Mouse (Mus musculus) kidney, embryonic 16.5 days (tissue): ENCODE data around the gene Slc37a3. TPM values are rescaled to one million over a fixed set of nuclear protein-coding genes. Genes with fewer than 3 reads are reported as not detected.
"Not testable (repeated sequence)": the region's sequence is repeated elsewhere in the genome, so short reads cannot be mapped to it uniquely, and the experiment has no call there.

ENCODE experiments used
- ATAC-seq: fragments of 200-750 bp; cut with Nextera tagmentation; 2 replicates; pipeline ENCODE4 v1.8.0; 2017; ENCODE audit warnings: moderate TSS enrichment; ENCODE audit not compliant: low FRiP score, low TSS enrichment
- H3K27ac ChIP-seq: fragments of 300-500 bp; sonication (generic); 2 replicates; pipeline ENCODE4 v1.5.1; 2014; ENCODE audit warnings: low read length
- H3K27me3 ChIP-seq: fragments of 300-500 bp; sonication (generic); 2 replicates; pipeline ENCODE4 v1.6.1; 2014; ENCODE audit warnings: low read length, control low read depth, mixed read lengths; ENCODE audit not compliant: insufficient read depth
- H3K36me3 ChIP-seq: fragments of 300-500 bp; sonication (generic); 2 replicates; pipeline ENCODE4 v1.6.1; 2014; ENCODE audit warnings: low read length, control low read depth, mixed read lengths; ENCODE audit not compliant: insufficient read depth
- H3K4me1 ChIP-seq: fragments of 300-500 bp; sonication (generic); 2 replicates; pipeline ENCODE4 v1.6.1; 2014; ENCODE audit warnings: low read length, control low read depth, mixed read lengths; ENCODE audit not compliant: insufficient read depth
- H3K4me2 ChIP-seq: fragments of 300-500 bp; sonication (generic); replicated peaks from 2 replicates; pipeline ENCODE4 v1.6.1; 2014; ENCODE audit warnings: low read depth, low read length
- H3K4me3 ChIP-seq: fragments of 300-500 bp; sonication (generic); 2 replicates; pipeline ENCODE4 v1.5.1; 2014; ENCODE audit warnings: mild to moderate bottlenecking, low read length
- H3K9ac ChIP-seq: fragments of 300-500 bp; sonication (generic); replicated peaks from 2 replicates; pipeline ENCODE4 v1.6.1; 2014; ENCODE audit warnings: low read length
- H3K9me3 ChIP-seq: fragments of 300-500 bp; sonication (generic); 2 replicates; pipeline ENCODE4 v1.6.1; 2016; ENCODE audit warnings: low read length, control low read depth
- WGBS: fragments of 180-500 bp; shearing (Covaris S2); extraction: QIAGEN DNeasy Blood & Tissue Kit; methylation state at CpG from one replicate; pipeline ENCODE4 v1.1.7; 2014; 5-methylcytosine and 5-hydroxymethylcytosine counted together
- polyA plus RNA-seq: library from polyadenylated mRNA; unstranded; fragments of >200 nt; fragmentation: Nextera tagmentation; extraction: Ambion mirVana; gene quantifications from 2 replicates; pipeline ENCODE4 v1.2.1, GENCODE M21; 2015

Slc37a3 gene
- polyA plus RNA-seq, 1 experiment from 2014 or later: 57.7 TPM

GRCm38 (mm10) chr6:39381125-39381880, 3.8 kb upstream of the Slc37a3 start, which contains the start of gene Rab19:
Rab19 (plus strand) TSS chr6:39381175.
- no peaks in the 10 kb centered on the region for H3K36me3 ChIP-seq
- H3K4me3 ChIP-seq: peak within 1 kb of the TSS; percentile 54
- H3K9me3 ChIP-seq: no peaks in the 10 kb centered on the region
- WGBS: 4% methylated on average over 20 of the region's 20 CpGs
- ATAC-seq: no peak
- H3K9ac ChIP-seq: peak within 1 kb of the TSS; percentile 71
- peak within 1 kb of the TSS; percentile 43; the same call in 1 of the 2 replicates for H3K27ac ChIP-seq
- peak within 1 kb of the TSS; percentile 87 for H3K4me2 ChIP-seq
- H3K27me3 ChIP-seq: no peaks in the 10 kb centered on the region
- peaks cover 7% of the 10 kb centered on the region; the same call in 1 of the 2 replicates for H3K4me1 ChIP-seq

- 90% methylated on average over 3 of the region's 3 CpGs for WGBS
- H3K4me2 ChIP-seq: no peak overlapping the region
- ATAC-seq: no peak
Measured at GRCm38 (mm10) chr6:39380276-39380675, 2.8 kb upstream of the Slc37a3 start.

GRCm38 (mm10) chr6:39379749-39380148, 2.3 kb upstream of the Slc37a3 start:
- no peaks in the 10 kb centered on the region for H3K27me3 ChIP-seq
- WGBS: 68% methylated on average over 8 of the region's 8 CpGs
- H3K9me3 ChIP-seq: no peaks in the 10 kb centered on the region
- no peak overlapping the region for H3K27ac ChIP-seq
- H3K4me1 ChIP-seq: peaks cover 15% of the 10 kb centered on the region; the same call in 1 of the 2 replicates
- H3K4me3 ChIP-seq: no peak overlapping the region
- ATAC-seq: no peak
- H3K4me2 ChIP-seq: no peak overlapping the region
- no peak overlapping the region for H3K9ac ChIP-seq
- H3K36me3 ChIP-seq: 0 out of 2 replicates have a peak, but pooled peaks cover 1% of the 10 kb centered on the region

More at GRCm38 (mm10) chr6:39380276-39380675, 2.8 kb upstream of the Slc37a3 start:
- H3K36me3 ChIP-seq: no peaks in the 10 kb centered on the region
- no peak overlapping the region for H3K27ac ChIP-seq
- no peaks in the 10 kb centered on the region for H3K27me3 ChIP-seq
- H3K9ac ChIP-seq: no peak overlapping the region
- peaks cover 15% of the 10 kb centered on the region; the same call in 1 of the 2 replicates for H3K4me1 ChIP-seq
- no peak overlapping the region for H3K4me3 ChIP-seq
- H3K9me3 ChIP-seq: no peaks in the 10 kb centered on the region

- 64% methylated on average over 4 of the region's 4 CpGs for WGBS
- no peak overlapping the region for H3K9ac ChIP-seq
- no peaks in the 10 kb centered on the region for H3K27me3 ChIP-seq
- peaks cover 5% of the 10 kb centered on the region for H3K36me3 ChIP-seq
- H3K9me3 ChIP-seq: 0 out of 2 replicates have a peak, but pooled peaks cover 2% of the 10 kb centered on the region
- ATAC-seq: no peak
- no peak overlapping the region for H3K4me2 ChIP-seq
- peaks cover 15% of the 10 kb centered on the region; the same call in 1 of the 2 replicates for H3K4me1 ChIP-seq
- H3K27ac ChIP-seq: no peak overlapping the region
- H3K4me3 ChIP-seq: no peak overlapping the region
Measured at GRCm38 (mm10) chr6:39379224-39379623, 1.7 kb upstream of the Slc37a3 start.

- H3K4me2 ChIP-seq, H3K27me3 ChIP-seq, H3K9ac ChIP-seq, H3K36me3 ChIP-seq, ATAC-seq, H3K4me3 ChIP-seq, H3K9me3 ChIP-seq, H3K27ac ChIP-seq: not testable (repeated sequence)
- H3K4me1 ChIP-seq: peaks cover 19% of the 10 kb centered on the region; the same call in 1 of the 2 replicates
- 74% methylated on average over 11 of the region's 13 CpGs for WGBS
Measured at GRCm38 (mm10) chr6:39378161-39378835, 823 bp upstream of the Slc37a3 start.

- H3K27me3 ChIP-seq: no peaks in the 10 kb centered on the region
- no peak overlapping the region for H3K27ac ChIP-seq
- peak overlapping the region; percentile 73 for H3K4me2 ChIP-seq
- H3K9me3 ChIP-seq: 0 out of 2 replicates have a peak, but pooled peaks cover 6% of the 10 kb centered on the region
- H3K4me1 ChIP-seq: peaks cover 30% of the 10 kb centered on the region
- peaks cover 10% of the 10 kb centered on the region for H3K36me3 ChIP-seq
- no peak for ATAC-seq
- H3K4me3 ChIP-seq: peak overlapping the region; percentile 72
- WGBS: 10% methylated on average over 9 of the region's 9 CpGs
- H3K9ac ChIP-seq: peak overlapping the region; percentile 84
Measured at GRCm38 (mm10) chr6:39376775-39377174, 700 bp downstream of the Slc37a3 start.

GRCm38 (mm10) chr6:39373301-39373955, 4.0 kb downstream of the Slc37a3 start:
- peaks cover 30% of the 10 kb centered on the region for H3K4me1 ChIP-seq
- no peaks in the 10 kb centered on the region for H3K27me3 ChIP-seq
- peak; percentile 69 for ATAC-seq
- no peak overlapping the region for H3K4me3 ChIP-seq
- no peak overlapping the region for H3K4me2 ChIP-seq
- H3K9ac ChIP-seq: no peak overlapping the region
- peak overlapping the region; percentile 76 for H3K27ac ChIP-seq
- H3K36me3 ChIP-seq: peaks cover 10% of the 10 kb centered on the region
- 32% methylated on average over 4 of the region's 4 CpGs for WGBS
- H3K9me3 ChIP-seq: 0 out of 2 replicates have a peak, but pooled peaks cover 6% of the 10 kb centered on the region

GRCm38 (mm10) chr6:39372727-39373126, 4.7 kb downstream of the Slc37a3 start:
- WGBS: 9% methylated on average over 7 of the region's 7 CpGs
- Histone ChIP-seq H3K4me2 (no peak overlapping the region), H3K9me3 (0 out of 2 replicates have a peak, but pooled peaks cover 6% of the 10 kb centered on the region), H3K27me3 (no peaks in the 10 kb centered on the region), H3K4me1 (peaks cover 30% of the 10 kb centered on the region), H3K36me3 (peaks cover 10% of the 10 kb centered on the region), H3K9ac (no peak overlapping the region), H3K4me3 (no peak overlapping the region), H3K27ac (peak overlapping the region; percentile 76)
- ATAC-seq: peak; percentile 32

GRCm38 (mm10) chr6:39372042-39372441, 5.4 kb downstream of the Slc37a3 start:
- no peak overlapping the region for H3K27ac ChIP-seq

More at GRCm38 (mm10) chr6:39372042-39372441, 5.4 kb downstream of the Slc37a3 start:
- Histone ChIP-seq H3K9ac (no peak overlapping the region), H3K36me3 (peaks cover 10% of the 10 kb centered on the region), H3K4me1 (peaks cover 30% of the 10 kb centered on the region), H3K9me3 (0 out of 2 replicates have a peak, but pooled peaks cover 6% of the 10 kb centered on the region), H3K4me3 (no peak overlapping the region), H3K4me2 (no peak overlapping the region), H3K27me3 (no peaks in the 10 kb centered on the region)
- no peak for ATAC-seq
